17 mouse cellular contexts compared by ENCODE assay signal in genomic region chr10:44450835-44451234, GRCm38 (mm10).
"Had no signal": no experiment of that assay in that cellular context is flagged by ENCODE, and none has a peak within 500 bp of the region (broad histone marks: within the 10 kb centered on the region; RNA-seq: fewer than 3 reads in every experiment).

No protein-coding gene starts in this region.

- H3K4me3 ChIP-seq: midbrain, embryonic 10.5 days; midbrain, embryonic 12.5 days; myocyte; neural tube, embryonic 13.5 days; neural tube, embryonic 15.5 days had no signal

- DNase-seq: lung, adult 18-20 months; lung, embryonic 14.5 days; lung, postnatal 10 days; midbrain, embryonic 14.5 days; retina, postnatal 1 day; right cerebral cortex, adult 18-20 months; right cerebral cortex, postnatal 25 days; right cerebral cortex, postnatal 4 days; spleen, adult 18-20 months; thymus, adult 18-20 months; thymus, postnatal 36 days had no signal

- H3K4me2 ChIP-seq: lung, embryonic 14.5 days; midbrain, embryonic 12.5 days; neural tube, embryonic 13.5 days; neural tube, embryonic 15.5 days had no signal

- H3K9me3 ChIP-seq: midbrain, embryonic 10.5 days; midbrain, embryonic 12.5 days; neural tube, embryonic 13.5 days; neural tube, embryonic 15.5 days had no signal

- H3K36me3 ChIP-seq: midbrain, embryonic 10.5 days; midbrain, embryonic 12.5 days; neural tube, embryonic 13.5 days; neural tube, embryonic 15.5 days had no signal

- ATAC-seq: midbrain, embryonic 16.5 days had no signal

- H3K9ac ChIP-seq: lung, embryonic 14.5 days; midbrain, embryonic 12.5 days; neural tube, embryonic 13.5 days; neural tube, embryonic 15.5 days had no signal

- H3K27ac ChIP-seq: midbrain, embryonic 10.5 days; midbrain, embryonic 12.5 days; neural tube, embryonic 13.5 days; neural tube, embryonic 15.5 days had no signal

- H3K4me1 ChIP-seq: midbrain, embryonic 10.5 days; midbrain, embryonic 12.5 days; neural tube, embryonic 13.5 days; neural tube, embryonic 15.5 days had no signal
